Mouse (Mus musculus) gastrocnemius, postnatal 36 days (tissue): ENCODE data around the gene Phtf2. TPM values are rescaled to one million over a fixed set of nuclear protein-coding genes. Genes with fewer than 3 reads are reported as not detected.

Experiments used
- DNase-seq, 2 experiments: peaks; one replicate each; pipeline ENCODE4 v3.0.0; 2022
- intact Hi-C: fragments of 180-260 bp; cut with DNase I; formaldehyde crosslinking; loops from one replicate; pipeline ENCODE4 v1.15.1; 2025
- long read RNA-seq, 2 experiments: library from polyadenylated mRNA; stranded (forward); transcript quantifications; one replicate each; pipeline ENCODE4 v2.0.0; 2021
- total RNA-seq, 2 experiments: library from RNA; stranded (reverse); gene quantifications; 2 replicates each; pipeline ENCODE4 v1.2.3; 2021

Gene Phtf2
- 100 to 1,000 TPM; 146 to 180 TPM for total RNA-seq
- long read RNA-seq, experiment 1, full-length matches to known transcripts = 1 of 188 reads
- long read RNA-seq, experiment 1, partial matches to known transcripts = 6 of 188 reads
- long read RNA-seq, experiment 1, other reads (novel, unspliced or antisense) = 181 of 188 reads
- long read RNA-seq, experiment 2, full-length matches to known transcripts = 1 of 209 reads
- long read RNA-seq, experiment 2, partial matches to known transcripts = 7 of 209 reads
- long read RNA-seq, experiment 2, other reads (novel, unspliced or antisense) = 201 of 209 reads

GRCm38 (mm10) chr5:20881915-20882800 is at the start of gene Phtf2, which contains the start of gene Tmem60:
Gene Phtf2, minus strand, starts transcription at chr5:20882124.
Gene Tmem60, plus strand, starts transcription at chr5:20882191.
- intact Hi-C loops = loop anchor here (5.0 kb wide), 1 partner anchor 90 kb away; no protein-coding TSS in a partner anchor
- DNase-seq = peak; percentile 97 to 99

GRCm38 (mm10) chr5:20931300-20931699 is 49.4 kb upstream of the Phtf2 start:
- intact Hi-C loops = no loop called here
- no peak for DNase-seq

DNA sequence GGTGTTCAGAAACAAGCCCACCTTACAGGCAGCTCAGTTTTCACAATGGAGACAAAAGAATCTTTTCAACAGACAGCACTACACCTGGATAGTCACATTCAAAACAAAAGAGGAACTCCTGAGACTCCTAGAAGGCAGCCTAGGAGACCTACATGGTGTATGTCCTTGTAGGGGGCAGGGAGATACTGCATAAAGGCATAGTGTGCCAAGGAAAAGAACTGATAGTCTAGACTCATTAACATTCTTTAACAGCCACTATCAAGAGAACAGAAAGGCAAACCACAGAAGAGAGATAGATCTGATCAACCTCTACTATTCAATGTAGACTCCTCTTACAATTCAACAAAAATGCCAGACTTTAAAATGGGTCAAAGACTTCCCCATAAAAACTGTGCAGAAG is 48.5 kb upstream of the Phtf2 start:
- DNase-seq = no peak
- intact Hi-C loops = no loop called here

- DNase-seq = no peak
- intact Hi-C loops = no loop called here
Measured at GRCm38 (mm10) chr5:20929669-20930151, 47.8 kb upstream of the Phtf2 start.

DNA sequence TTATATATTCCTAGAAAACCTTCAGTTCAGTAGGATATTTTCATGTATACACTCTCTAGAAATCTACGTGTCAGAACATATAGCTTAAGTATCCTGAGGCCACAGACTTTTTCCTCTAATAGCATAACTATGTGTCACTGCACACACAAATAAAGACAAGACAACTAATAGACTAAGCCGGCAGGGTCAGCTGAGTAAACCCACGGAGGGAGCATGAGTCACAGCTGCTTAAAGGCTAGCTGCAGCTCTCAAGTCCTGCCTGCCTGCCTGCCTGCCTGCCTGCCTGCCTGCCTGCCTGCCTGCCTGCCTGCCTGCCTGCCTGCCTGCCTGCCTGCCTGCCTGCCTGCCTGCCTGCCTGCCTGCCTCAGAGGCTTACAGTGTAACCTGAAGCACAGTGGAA is 43.5 kb upstream of the Phtf2 start:
- no peak for DNase-seq
- intact Hi-C loops = no loop called here

- no peak for DNase-seq
- intact Hi-C loops = no loop called here
Measured at GRCm38 (mm10) chr5:20924608-20925007, 42.7 kb upstream of the Phtf2 start.

DNA sequence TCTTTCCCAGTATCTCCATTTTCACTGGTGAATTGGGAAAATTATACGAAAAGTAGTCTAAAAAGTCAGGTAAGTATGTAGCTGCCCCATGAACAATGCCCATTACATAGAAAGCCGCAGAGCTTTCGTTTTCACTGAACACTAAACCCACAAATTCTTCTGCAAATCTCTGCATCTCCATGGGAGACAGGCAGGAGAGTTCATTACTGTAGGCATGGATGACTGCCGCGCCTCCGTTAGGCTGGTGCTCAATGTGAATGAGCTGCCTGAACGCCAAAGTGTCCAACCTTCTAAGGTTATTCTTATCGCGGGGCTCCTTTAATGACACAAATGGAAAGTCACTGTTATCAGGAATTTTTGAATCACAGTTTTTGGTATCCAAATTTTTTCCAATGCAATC is 37.6 kb upstream of the Phtf2 start:
- no peak for DNase-seq
- intact Hi-C loops = loop anchor here (10.0 kb wide), 1 partner anchor 225 kb away; no protein-coding TSS in a partner anchor

DNA sequence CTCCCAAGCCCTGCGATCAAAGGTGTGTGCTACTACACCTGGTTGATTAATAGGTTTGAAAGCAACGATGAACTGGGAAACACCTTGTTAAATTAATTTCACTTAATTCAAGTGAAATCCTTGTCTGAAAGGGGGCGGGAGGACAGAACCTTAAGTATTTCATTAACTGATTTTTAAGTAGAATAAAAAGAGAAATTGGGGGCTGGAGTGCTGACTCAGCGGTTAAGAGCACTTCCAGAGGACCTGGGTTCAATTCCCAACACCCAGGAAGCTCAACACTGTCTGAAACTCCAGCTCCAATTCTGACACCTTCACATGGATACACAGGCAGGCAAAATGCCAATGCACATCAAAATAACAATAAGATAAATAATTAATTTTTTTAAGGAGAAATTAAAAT is 37.0 kb upstream of the Phtf2 start:
- DNase-seq = no peak
- intact Hi-C loops = loop anchor here (10.0 kb wide), 1 partner anchor 226 kb away; no protein-coding TSS in a partner anchor

GRCm38 (mm10) chr5:20913372-20914275 is 31.7 kb upstream of the Phtf2 start:
- peak in 1 of 2 experiments; percentile 47 for DNase-seq

GRCm38 (mm10) chr5:20911741-20912140 is 29.8 kb upstream of the Phtf2 start:
- intact Hi-C loops = loop anchor here (2.0 to 10.0 kb wide), 2 partner anchors 57 to 233 kb away; no protein-coding TSS in a partner anchor
- DNase-seq = no peak

More at GRCm38 (mm10) chr5:20913372-20914275, 31.7 kb upstream of the Phtf2 start:
- intact Hi-C loops = loop anchor here (2.0 to 10.0 kb wide), 2 partner anchors 55 to 231 kb away; no protein-coding TSS in a partner anchor

- intact Hi-C loops = no loop called here
- no peak for DNase-seq
Measured at GRCm38 (mm10) chr5:20906191-20906590, 24.3 kb upstream of the Phtf2 start.

DNA sequence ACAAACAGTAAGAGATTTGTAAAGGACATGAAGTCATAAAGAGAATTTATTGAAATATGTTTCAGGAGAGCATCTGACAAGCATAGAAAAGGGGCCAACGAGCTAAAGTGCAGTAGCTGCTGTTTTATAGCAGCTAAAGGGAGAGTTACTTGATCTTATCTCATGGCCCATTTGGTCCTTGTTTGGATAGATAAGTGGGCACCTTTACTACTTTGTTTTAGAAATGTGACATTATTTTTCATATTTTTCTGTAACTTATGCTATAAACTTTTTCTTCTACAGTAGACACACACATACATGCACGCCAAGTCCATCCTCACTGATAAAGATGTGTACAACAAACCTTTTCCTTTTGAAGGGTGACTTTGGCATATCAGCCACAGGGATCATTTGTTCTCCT is 23.5 kb upstream of the Phtf2 start:
- intact Hi-C loops = no loop called here
- DNase-seq = no peak

- no peak for DNase-seq
- intact Hi-C loops = no loop called here
Measured at GRCm38 (mm10) chr5:20904647-20905046, 22.7 kb upstream of the Phtf2 start.

DNA sequence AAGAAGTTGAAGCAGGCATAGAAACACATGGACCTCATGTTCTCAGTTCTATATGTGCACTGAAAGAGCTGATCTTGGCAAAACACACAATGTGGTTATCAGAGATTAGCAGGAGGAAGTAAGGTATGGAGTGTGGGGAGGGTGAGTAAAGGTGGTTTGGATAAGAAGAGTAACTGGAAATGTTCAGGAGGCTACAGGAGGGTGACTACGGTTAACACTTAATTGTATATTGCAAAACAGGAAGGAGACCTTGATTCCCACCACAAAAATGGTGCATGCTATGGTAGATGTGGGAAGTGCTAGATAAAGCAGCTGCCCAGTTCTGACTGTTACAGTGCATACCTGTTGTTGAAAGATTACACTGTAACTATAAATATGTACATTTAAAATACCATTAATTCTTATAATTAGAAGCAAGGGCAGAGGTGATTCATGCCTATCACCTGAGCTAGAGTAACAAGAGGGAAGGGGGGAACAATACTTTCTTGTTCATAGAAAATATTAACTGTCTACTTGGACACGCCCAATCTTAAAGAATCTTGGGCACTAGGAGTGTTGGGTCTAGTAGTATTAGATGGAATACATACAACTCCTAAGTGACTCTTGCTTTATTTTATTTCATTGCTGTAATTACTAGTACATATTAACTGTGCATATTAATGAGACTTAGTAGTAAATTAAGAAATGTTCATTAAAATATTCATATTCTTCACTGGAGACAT is 15.7 kb upstream of the Phtf2 start:
- intact Hi-C loops = no loop called here
- no peak for DNase-seq

GRCm38 (mm10) chr5:20884036-20884620 is 2.2 kb upstream of the Phtf2 start:
- no peak for DNase-seq
- intact Hi-C loops = loop anchor here (5.0 kb wide), 1 partner anchor 92 kb away; no protein-coding TSS in a partner anchor

GRCm38 (mm10) chr5:20880797-20881775 is 838 bp downstream of the Phtf2 start:
- peak; percentile 14 to 35 for DNase-seq
- intact Hi-C loops = loop anchor here (5.0 kb wide), 1 partner anchor 89 kb away; no protein-coding TSS in a partner anchor

GRCm38 (mm10) chr5:20880386-20880785 is 1.5 kb downstream of the Phtf2 start:
- intact Hi-C loops = loop anchor here (5.0 kb wide), 1 partner anchor 88 kb away; no protein-coding TSS in a partner anchor
- no peak for DNase-seq
